Mouse (Mus musculus): ENCODE measurements around the gene Scn4b.
A peak's percentile ranks its signal among the peaks of the same experiment; 100 is the strongest.

Scn4b gene

GRCm38 (mm10) chr9:45188570-45189563 is 50.7 kb downstream of the Scn4b start:
- no peak for DNase-seq (ENCODE audit: low read depth, low spot score)

DNA sequence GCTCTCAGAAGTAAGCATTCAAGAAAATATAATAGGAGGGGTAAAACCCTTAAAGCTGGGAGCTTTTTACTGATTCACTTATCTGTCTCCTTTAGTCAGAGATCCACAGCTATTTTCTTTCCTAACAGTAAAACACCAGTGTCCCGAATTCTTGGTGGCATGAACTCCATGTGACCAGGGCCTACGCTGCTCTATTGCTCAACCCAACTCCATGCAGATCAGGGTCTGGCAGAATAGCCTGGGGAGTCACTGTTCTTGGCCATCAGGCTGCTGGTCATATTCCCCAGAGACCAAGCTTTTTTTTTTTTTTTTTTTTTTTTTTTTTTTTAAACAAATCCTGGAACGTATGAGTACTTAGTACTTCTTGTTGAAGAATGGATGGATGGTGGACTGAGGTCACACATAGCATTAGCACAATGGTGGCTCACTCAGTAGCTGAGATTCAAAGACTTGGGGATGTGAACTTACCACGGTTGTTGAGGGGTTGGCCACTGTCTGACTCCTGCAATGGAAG is 51.5 kb downstream of the Scn4b start:
- no peak for DNase-seq (ENCODE audit: low read depth, low spot score)

- DNase-seq (ENCODE audit: low read depth, low spot score) = no peak
Measured at GRCm38 (mm10) chr9:45195468-45195867, 57.3 kb downstream of the Scn4b start.

- DNase-seq (ENCODE audit: low read depth, low spot score) = no peak
Measured at GRCm38 (mm10) chr9:45196125-45196830, 58.1 kb downstream of the Scn4b start.

DNA sequence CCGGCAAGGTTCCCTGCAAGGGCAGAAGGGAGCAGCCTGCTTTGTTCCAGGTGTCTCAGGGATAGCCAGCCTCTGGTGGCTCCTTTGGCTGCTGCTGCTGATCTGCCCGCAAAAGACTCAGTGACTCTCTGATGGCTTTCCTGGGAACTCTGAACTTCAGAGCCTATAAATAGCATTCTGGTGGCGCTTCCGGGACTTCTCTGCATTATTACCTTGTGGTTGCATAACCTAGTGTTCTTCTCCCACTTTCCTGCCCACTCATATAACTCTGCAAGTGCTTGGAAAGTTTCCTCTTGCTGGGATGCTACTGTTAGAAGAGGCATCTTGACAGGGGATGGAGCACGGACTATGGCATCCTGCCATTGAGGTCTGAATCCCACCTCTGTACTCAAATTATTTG is 59.4 kb downstream of the Scn4b start:
- DNase-seq (ENCODE audit: low read depth, low spot score) = no peak

- DNase-seq (ENCODE audit: low read depth, low spot score) = no peak
Measured at GRCm38 (mm10) chr9:45201319-45201947, 63.2 kb downstream of the Scn4b start.

- peak; percentile 14 for DNase-seq (ENCODE audit: low read depth, low spot score)
Measured at GRCm38 (mm10) chr9:45202021-45202798, 64.0 kb downstream of the Scn4b start.

Data from CD4-positive helper T cell, adult 2 months (primary cell).